30 mouse cellular contexts compared by ENCODE assay signal in the genomic region with DNA sequence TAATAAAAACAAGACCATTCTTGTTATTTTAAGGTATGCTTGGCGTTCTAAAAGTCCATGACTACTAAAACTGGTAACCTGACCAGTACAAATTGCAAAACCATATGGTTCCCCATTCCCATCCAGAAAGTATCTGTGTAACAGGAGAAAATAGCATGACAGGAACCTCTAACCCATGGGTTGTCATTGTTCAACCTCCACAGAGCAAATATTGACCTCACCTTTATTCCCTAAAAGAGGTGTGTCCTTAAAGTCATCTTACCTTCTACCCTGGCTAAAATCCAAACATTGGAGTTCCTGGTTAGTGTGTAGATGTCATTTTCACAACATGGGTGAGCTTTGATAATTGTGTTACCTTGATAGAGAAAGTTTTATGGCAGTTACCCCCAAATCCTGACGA.
"Had no signal": no experiment of that assay in that cellular context is flagged by ENCODE, and none has a peak within 500 bp of the region (broad histone marks: within the 10 kb centered on the region; RNA-seq: fewer than 3 reads in every experiment).

No protein-coding gene starts in this region.

- H3K27ac ChIP-seq: left cerebral cortex, adult 2 months; limb, embryonic 10.5 days; limb, embryonic 12.5 days; limb, embryonic 13.5 days; limb, embryonic 15.5 days; liver, embryonic 13.5 days; liver, embryonic 14.5 days; liver, embryonic 15.5 days; lung, embryonic 15.5 days; macrophage; midbrain, embryonic 10.5 days; midbrain, embryonic 12.5 days; midbrain, embryonic 13.5 days; midbrain, embryonic 15.5 days; neural tube, embryonic 12.5 days had no signal

- H3K9me3 ChIP-seq: limb, embryonic 10.5 days; limb, embryonic 12.5 days; limb, embryonic 13.5 days; limb, embryonic 15.5 days; liver, embryonic 15.5 days; lung, embryonic 15.5 days; midbrain, embryonic 10.5 days; midbrain, embryonic 12.5 days; midbrain, embryonic 13.5 days; midbrain, embryonic 15.5 days; neural tube, embryonic 12.5 days had no signal

- ATAC-seq: lung, postnatal 0 days; midbrain, embryonic 13.5 days; midbrain, embryonic 15.5 days; midbrain, embryonic 16.5 days had no signal

- H3K36me3 ChIP-seq: limb, embryonic 10.5 days; limb, embryonic 12.5 days; limb, embryonic 13.5 days; limb, embryonic 15.5 days; liver, embryonic 13.5 days; liver, embryonic 15.5 days; lung, embryonic 15.5 days; midbrain, embryonic 10.5 days; midbrain, embryonic 15.5 days; neural tube, embryonic 12.5 days had no signal

- H3K4me3 ChIP-seq: left cerebral cortex, adult 2 months; limb, embryonic 10.5 days; limb, embryonic 12.5 days; limb, embryonic 13.5 days; limb, embryonic 15.5 days; liver, embryonic 13.5 days; liver, embryonic 15.5 days; lung, embryonic 15.5 days; megakaryocyte, embryonic 14.5 days; midbrain, embryonic 10.5 days; midbrain, embryonic 12.5 days; midbrain, embryonic 13.5 days; midbrain, embryonic 15.5 days; myocyte; neural tube, embryonic 12.5 days had no signal

- H3K4me1 ChIP-seq: limb, embryonic 10.5 days; limb, embryonic 12.5 days; limb, embryonic 13.5 days; limb, embryonic 15.5 days; liver, embryonic 13.5 days; liver, embryonic 15.5 days; lung, embryonic 15.5 days; megakaryocyte, embryonic 14.5 days; neural tube, embryonic 12.5 days had no signal

- H3K4me2 ChIP-seq: limb, embryonic 12.5 days; limb, embryonic 13.5 days; limb, embryonic 15.5 days; liver, embryonic 11.5 days; liver, embryonic 13.5 days; liver, embryonic 15.5 days; lung, embryonic 14.5 days; lung, embryonic 15.5 days; midbrain, embryonic 11.5 days; midbrain, embryonic 12.5 days; midbrain, embryonic 13.5 days; midbrain, embryonic 15.5 days; neural tube, embryonic 12.5 days had no signal

- H3K9ac ChIP-seq: limb, embryonic 12.5 days; limb, embryonic 13.5 days; limb, embryonic 15.5 days; liver, embryonic 13.5 days; liver, embryonic 14.5 days; liver, embryonic 15.5 days; lung, embryonic 14.5 days; lung, embryonic 15.5 days; midbrain, embryonic 12.5 days; midbrain, embryonic 13.5 days; midbrain, embryonic 15.5 days; neural tube, embryonic 12.5 days had no signal

- H3K27me3 ChIP-seq: limb, embryonic 12.5 days; limb, embryonic 13.5 days; limb, embryonic 15.5 days; liver, embryonic 13.5 days; liver, embryonic 15.5 days; lung, embryonic 15.5 days; megakaryocyte, embryonic 14.5 days; midbrain, embryonic 12.5 days; midbrain, embryonic 13.5 days; midbrain, embryonic 15.5 days; neural tube, embryonic 12.5 days had no signal

- DNase-seq: left cerebral cortex, postnatal 4 days; liver, embryonic 13.5 days; lung, adult 18-20 months; lung, adult 2 months; lung, embryonic 14.5 days; lung, postnatal 10 days; lung, postnatal 14 days; lung, postnatal 36 days; lung, postnatal 4 days; midbrain, embryonic 14.5 days had no signal
